Mouse (Mus musculus) neural tube, embryonic 15.5 days (tissue): ENCODE results near the gene Lcn3. TPM values are rescaled to one million over a fixed set of nuclear protein-coding genes. Genes with fewer than 3 reads are reported as not detected.

Source experiments
- polyA plus RNA-seq: library from polyadenylated mRNA; unstranded; fragments of >200 nt; fragmentation: Nextera tagmentation; extraction: Ambion mirVana; gene quantifications from 2 replicates; pipeline ENCODE4 v1.2.1, GENCODE M21; 2015

Gene Lcn3
- polyA plus RNA-seq, 1 experiment from 2014 or later, result not detected

Other genes with a start within 250 kb of the Lcn3 start
- 15.4 and 21.1 TPM in 2 replicates for gene Traf2, start 218.6 kb upstream of the Lcn3 start, polyA plus RNA-seq
- gene Edf1, start 207.7 kb upstream of the Lcn3 start, polyA plus RNA-seq, result 400 and 433 TPM in 2 replicates
- gene Mamdc4, start 190.7 kb upstream of the Lcn3 start, polyA plus RNA-seq, result 2.3 and 33.0 TPM in 2 replicates
- gene Phpt1, start 190.3 kb upstream of the Lcn3 start, polyA plus RNA-seq, result 159 and 181 TPM in 2 replicates
- gene Ajm1, start 183.8 kb upstream of the Lcn3 start, polyA plus RNA-seq, result 14.5 and 18.9 TPM in 2 replicates
- gene Rabl6, start 157.0 kb upstream of the Lcn3 start, polyA plus RNA-seq, result 66.8 and 69.6 TPM in 2 replicates
- 0.23 and 0.27 TPM in 2 replicates for gene Ccdc183, start 147.9 kb upstream of the Lcn3 start, polyA plus RNA-seq
- 53.4 and 56.6 TPM in 2 replicates for gene Tmem141, start 143.6 kb upstream of the Lcn3 start, polyA plus RNA-seq
- gene Fcna, start 137.5 kb upstream of the Lcn3 start, polyA plus RNA-seq, result 2.7 and 3.8 TPM in 2 replicates
- not detected in 2 replicates for gene Lcn8, start 112.4 kb upstream of the Lcn3 start, polyA plus RNA-seq
- not detected in 2 replicates for gene Lcn5, start 107.6 kb upstream of the Lcn3 start, polyA plus RNA-seq
- gene Lcn6, start 88.8 kb upstream of the Lcn3 start, polyA plus RNA-seq, result not detected in 2 replicates
- not detected in 2 replicates for gene Lcn10, start 82.8 kb upstream of the Lcn3 start, polyA plus RNA-seq
- not detected in 2 replicates for gene Obp2a, start 65.5 kb upstream of the Lcn3 start, polyA plus RNA-seq
- gene Bmyc, start 58.8 kb upstream of the Lcn3 start, polyA plus RNA-seq, result 162 and 177 TPM in 2 replicates
- not detected in 2 replicates for gene Obp2b, start 28.6 kb upstream of the Lcn3 start, polyA plus RNA-seq
- gene Lcn11, start 11.4 kb downstream of the Lcn3 start, polyA plus RNA-seq, result not detected in 2 replicates
- gene Gm13539, start 16.7 kb downstream of the Lcn3 start, polyA plus RNA-seq, result 0.33 TPM in 1 of 2 replicates, not detected in the other
- gene Glt6d1, start 50.3 kb downstream of the Lcn3 start, polyA plus RNA-seq, result not detected in 2 replicates
- not detected in 2 replicates for gene Lcn9, start 57.6 kb downstream of the Lcn3 start, polyA plus RNA-seq
- gene Sohlh1, start 81.7 kb downstream of the Lcn3 start, polyA plus RNA-seq, result not detected in 2 replicates
- 21.3 and 23.7 TPM in 2 replicates for gene Kcnt1, start 98.2 kb downstream of the Lcn3 start, polyA plus RNA-seq
- gene Camsap1, start 217.7 kb downstream of the Lcn3 start, polyA plus RNA-seq, result 42.3 and 61.6 TPM in 2 replicates